Mouse (Mus musculus) hindbrain, embryonic 11.5 days (tissue): ENCODE results near the gene Tbc1d10c. TPM values are rescaled to one million over a fixed set of nuclear protein-coding genes. Genes with fewer than 3 reads are reported as not detected.

ENCODE experiments used
- ATAC-seq: fragments of 200-750 bp; cut with Nextera tagmentation; 2 replicates; pipeline ENCODE4 v1.8.0; 2017; ENCODE audit warnings: mild to moderate bottlenecking, moderate TSS enrichment, moderate library complexity; ENCODE audit not compliant: low FRiP score
- DNase-seq: peaks from one replicate; pipeline ENCODE4 v3.0.0-alpha.2; 2015; ENCODE audit warnings: low spot score
- H3K27ac ChIP-seq: fragments of 300-500 bp; sonication (generic); 2 replicates; pipeline ENCODE4 v1.5.1; 2014; ENCODE audit warnings: mild to moderate bottlenecking, low read depth, low read length
- H3K27me3 ChIP-seq: fragments of 300-500 bp; sonication (generic); 2 replicates; pipeline ENCODE4 v1.6.1; 2014; ENCODE audit warnings: mild to moderate bottlenecking, low read length, moderate library complexity, mixed read lengths; ENCODE audit not compliant: control insufficient read depth, insufficient read depth
- H3K36me3 ChIP-seq: fragments of 300-500 bp; sonication (generic); 2 replicates; pipeline ENCODE4 v1.6.1; 2014; ENCODE audit warnings: mild to moderate bottlenecking, low read length, moderate library complexity, mixed read lengths; ENCODE audit not compliant: control insufficient read depth, insufficient read depth
- H3K4me1 ChIP-seq: fragments of 300-500 bp; sonication (generic); replicated peaks from 2 replicates; pipeline ENCODE4 v1.6.1; 2014; ENCODE audit warnings: low read length, mixed read lengths; ENCODE audit not compliant: control insufficient read depth, insufficient read depth
- H3K4me2 ChIP-seq: fragments of 300-500 bp; sonication (generic); replicated peaks from 2 replicates; pipeline ENCODE4 v1.6.1; 2014; ENCODE audit warnings: mild to moderate bottlenecking, low read depth, low read length
- H3K4me3 ChIP-seq: fragments of 300-500 bp; sonication (generic); 2 replicates; pipeline ENCODE4 v1.5.1; 2014; ENCODE audit warnings: low read depth, low read length
- H3K9ac ChIP-seq: fragments of 300-500 bp; sonication (generic); 2 replicates; pipeline ENCODE4 v1.6.1; 2014; ENCODE audit warnings: low read depth, low read length
- H3K9me3 ChIP-seq: fragments of 300-500 bp; sonication (generic); 2 replicates; pipeline ENCODE4 v1.6.1; 2016; ENCODE audit warnings: low read length; ENCODE audit not compliant: control insufficient read depth
- WGBS: fragments of 180-500 bp; shearing (Covaris S2); extraction: QIAGEN DNeasy Blood & Tissue Kit; methylation state at CpG from one replicate; pipeline ENCODE4 v1.1.7; 2014; 5-methylcytosine and 5-hydroxymethylcytosine counted together
- polyA plus RNA-seq: library from polyadenylated mRNA; unstranded; fragments of >200 nt; fragmentation: Nextera tagmentation; extraction: Ambion mirVana; gene quantifications from 2 replicates; pipeline ENCODE4 v1.2.1, GENCODE M21; 2014

Gene Tbc1d10c
- polyA plus RNA-seq, 1 experiment from 2014 or later, result 0.79 TPM

- 80% methylated on average over 11 of the region's 11 CpGs for WGBS
These were observed 37.8 kb downstream of the Tbc1d10c start, which contains the start of gene Ptprcap for GRCm38 (mm10) chr19:4153232-4153654. TSS of gene Ptprcap (plus strand) at chr19:4153604.

GRCm38 (mm10) chr19:4152445-4153231 is 38.4 kb downstream of the Tbc1d10c start:
- ATAC-seq (no peak), DNase-seq (no peak)
- no peaks in the 10 kb centered on the region for H3K9me3 ChIP-seq
- H3K4me3 ChIP-seq, result no peak overlapping the region
- H3K36me3 ChIP-seq, result 0 out of 2 replicates have a peak, but pooled peaks cover 4% of the 10 kb centered on the region
- H3K4me2 ChIP-seq, result no peak overlapping the region
- H3K4me1 ChIP-seq, result peaks cover 8% of the 10 kb centered on the region
- 91% methylated on average over 8 of the region's 8 CpGs for WGBS
- no peak overlapping the region for H3K27ac ChIP-seq
- no peak overlapping the region for H3K9ac ChIP-seq
- no peaks in the 10 kb centered on the region for H3K27me3 ChIP-seq

More at GRCm38 (mm10) chr19:4153232-4153654, 37.8 kb downstream of the Tbc1d10c start, which contains the start of gene Ptprcap:
- H3K9ac ChIP-seq, result 0 out of 2 replicates have a peak within 1 kb of the TSS, but pooled peaks have one; percentile 7
- H3K36me3 ChIP-seq, result 0 out of 2 replicates have a peak, but pooled peaks cover 4% of the 10 kb centered on the region
- H3K9me3 ChIP-seq, result no peaks in the 10 kb centered on the region
- DNase-seq (no peak), ATAC-seq (no peak)
- no peak within 1 kb of the TSS for H3K27ac ChIP-seq
- no peaks in the 10 kb centered on the region for H3K27me3 ChIP-seq
- H3K4me2 ChIP-seq, result no peak within 1 kb of the TSS
- no peak within 1 kb of the TSS for H3K4me3 ChIP-seq
- H3K4me1 ChIP-seq, result peaks cover 6% of the 10 kb centered on the region

- no peaks in the 10 kb centered on the region for H3K9me3 ChIP-seq
- no peak overlapping the region for H3K9ac ChIP-seq
- 90% methylated on average over 5 of the region's 5 CpGs for whole genome bisulfite sequencing
- H3K4me2 ChIP-seq, result no peak overlapping the region
- peaks cover 8% of the 10 kb centered on the region for H3K4me1 ChIP-seq
- H3K4me3 ChIP-seq, result no peak overlapping the region
- H3K27me3 ChIP-seq, result no peaks in the 10 kb centered on the region
- H3K27ac ChIP-seq, result no peak overlapping the region
- H3K36me3 ChIP-seq, result 0 out of 2 replicates have a peak, but pooled peaks cover 4% of the 10 kb centered on the region
- no peak for ATAC-seq
- no peak for DNase-seq
These were observed 39.2 kb downstream of the Tbc1d10c start for GRCm38 (mm10) chr19:4151898-4152297.

- WGBS, result 91% methylated on average over 3 of the region's 5 CpGs
These were observed 39.6 kb downstream of the Tbc1d10c start for GRCm38 (mm10) chr19:4151488-4151860.

GRCm38 (mm10) chr19:4150567-4151487 is 40.3 kb downstream of the Tbc1d10c start:
- WGBS, result 93% methylated on average over 22 of the region's 22 CpGs
- Histone ChIP-seq H3K27ac (no peak overlapping the region), H3K4me2 (no peak overlapping the region), H3K4me3 (no peak overlapping the region), H3K36me3 (0 out of 2 replicates have a peak, but pooled peaks cover 2% of the 10 kb centered on the region), H3K9me3 (no peaks in the 10 kb centered on the region), H3K9ac (no peak overlapping the region), H3K27me3 (no peaks in the 10 kb centered on the region), H3K4me1 (peaks cover 8% of the 10 kb centered on the region)
- no peak for DNase-seq
- no peak for ATAC-seq

More at GRCm38 (mm10) chr19:4151488-4151860, 39.6 kb downstream of the Tbc1d10c start:
- H3K36me3 ChIP-seq, result 0 out of 2 replicates have a peak, but pooled peaks cover 4% of the 10 kb centered on the region
- no peaks in the 10 kb centered on the region for H3K9me3 ChIP-seq
- H3K4me1 ChIP-seq, result peaks cover 8% of the 10 kb centered on the region
- ATAC-seq (no peak), DNase-seq (no peak)
- no peak overlapping the region for H3K27ac ChIP-seq
- no peak overlapping the region for H3K9ac ChIP-seq
- no peak overlapping the region for H3K4me3 ChIP-seq
- H3K27me3 ChIP-seq, result no peaks in the 10 kb centered on the region
- H3K4me2 ChIP-seq, result no peak overlapping the region

- H3K27me3 ChIP-seq, result no peaks in the 10 kb centered on the region
- no peak overlapping the region for H3K9ac ChIP-seq
- H3K27ac ChIP-seq, result no peak overlapping the region
- WGBS, result 95% methylated on average over 17 of the region's 17 CpGs
- DNase-seq (no peak), ATAC-seq (no peak)
- peaks cover 8% of the 10 kb centered on the region for H3K4me1 ChIP-seq
- no peaks in the 10 kb centered on the region for H3K9me3 ChIP-seq
- no peak overlapping the region for H3K4me2 ChIP-seq
- H3K4me3 ChIP-seq, result no peak overlapping the region
- 0 out of 2 replicates have a peak, but pooled peaks cover 2% of the 10 kb centered on the region for H3K36me3 ChIP-seq
These were observed 41.2 kb downstream of the Tbc1d10c start for GRCm38 (mm10) chr19:4149764-4150461.

GRCm38 (mm10) chr19:4149283-4149682 is 41.8 kb downstream of the Tbc1d10c start:
- H3K4me1 ChIP-seq, result peaks cover 8% of the 10 kb centered on the region
- DNase-seq (no peak), ATAC-seq (no peak)
- no peaks in the 10 kb centered on the region for H3K27me3 ChIP-seq
- H3K4me2 ChIP-seq, result peak overlapping the region; percentile 84
- WGBS, result 92% methylated on average over 11 of the region's 11 CpGs
- H3K9ac ChIP-seq, result peak overlapping the region; percentile 66
- peak overlapping the region; percentile 63 for H3K4me3 ChIP-seq
- H3K9me3 ChIP-seq, result no peaks in the 10 kb centered on the region
- 0 out of 2 replicates have a peak, but pooled peaks cover 2% of the 10 kb centered on the region for H3K36me3 ChIP-seq
- H3K27ac ChIP-seq, result no peak overlapping the region

GRCm38 (mm10) chr19:4148819-4149218 is 42.3 kb downstream of the Tbc1d10c start:
- DNase-seq, result no peak
- Histone ChIP-seq H3K27ac (no peak overlapping the region), H3K27me3 (no peaks in the 10 kb centered on the region), H3K9me3 (no peaks in the 10 kb centered on the region), H3K4me3 (peak overlapping the region; percentile 63), H3K4me2 (peak overlapping the region; percentile 84), H3K9ac (peak overlapping the region; percentile 66), H3K4me1 (peaks cover 8% of the 10 kb centered on the region), H3K36me3 (0 out of 2 replicates have a peak, but pooled peaks cover 2% of the 10 kb centered on the region)
- ATAC-seq, result no peak; the same call in 1 of the 2 replicates
- 5% methylated on average over 7 of the region's 8 CpGs for WGBS
